Mouse (Mus musculus) induced T-regulatory cell, adult 2 months (primary cell): ENCODE results near the gene Ddx56.

Experiments used
- DNase-seq: peaks from one replicate; pipeline ENCODE4 v3.0.0-alpha.2; 2012; ENCODE audit warnings: low read depth

Ddx56 gene

DNA sequence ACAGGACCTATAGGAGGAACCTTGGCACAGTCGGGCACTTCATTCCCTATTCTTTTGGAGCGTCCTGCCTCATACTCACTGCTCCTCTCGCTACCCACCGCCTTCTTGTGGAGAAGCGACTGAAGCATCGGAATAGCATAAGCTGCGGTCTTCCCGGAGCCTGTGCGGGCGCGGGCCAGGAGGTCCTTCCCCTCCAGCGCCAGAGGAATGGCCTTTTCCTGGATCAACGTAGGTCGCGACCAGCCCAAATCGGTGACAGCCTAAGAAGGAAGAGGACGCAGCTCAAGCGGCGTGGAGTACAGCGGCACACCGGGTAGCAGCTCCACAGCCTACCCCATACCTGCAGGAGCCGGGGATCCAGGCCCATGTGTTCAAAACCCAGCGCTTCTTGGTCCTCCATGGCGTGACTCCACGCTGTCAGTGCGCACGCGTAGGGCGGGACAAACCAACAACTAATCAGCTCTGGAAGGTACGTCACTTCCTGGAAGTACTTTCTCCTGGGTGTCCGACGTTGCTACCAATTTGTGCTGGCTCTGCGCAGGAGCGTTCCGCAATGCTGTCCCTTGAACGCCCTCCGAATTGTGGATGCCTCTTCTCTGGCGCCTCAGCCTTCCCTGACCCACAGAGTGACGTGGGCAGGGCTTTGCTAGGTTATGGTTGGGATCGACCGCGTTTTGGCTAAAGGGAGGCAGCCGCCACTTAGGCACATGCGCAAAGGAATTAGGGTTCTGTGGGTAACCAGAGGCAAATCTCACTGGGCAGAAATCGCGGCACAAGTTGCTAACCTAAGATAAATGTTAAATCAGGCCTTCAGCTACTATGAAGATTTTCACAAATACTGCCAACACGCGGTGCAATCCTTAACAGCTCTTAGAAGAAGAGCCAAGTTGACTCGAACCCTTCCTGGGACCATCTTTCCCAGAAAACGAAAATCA lies at the start of gene Ddx56:
TSS of gene Ddx56 (minus strand) at position 453 of the 935 bp plus-strand sequence.
- peak; percentile 97 for DNase-seq

DNA sequence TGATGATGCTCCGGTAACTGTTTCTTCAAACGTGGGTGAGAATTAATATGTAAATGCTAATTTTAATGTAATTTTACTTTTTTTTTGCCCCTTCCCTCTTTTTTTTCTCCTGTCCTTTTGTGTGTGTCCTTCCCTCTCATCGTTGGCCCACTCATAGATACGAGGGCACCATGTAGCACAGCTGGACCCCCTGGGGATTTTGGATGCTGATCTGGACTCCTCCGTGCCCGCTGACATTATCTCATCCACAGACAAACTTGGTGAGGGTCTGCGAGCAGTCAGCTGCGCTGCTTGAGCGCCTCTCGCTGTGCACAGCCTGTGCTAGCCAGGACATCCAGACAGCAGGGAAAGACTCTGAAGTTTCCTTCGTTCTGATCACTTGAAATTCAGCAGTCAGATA lies 49.2 kb upstream of the Ddx56 start:
- DNase-seq: no peak

DNA sequence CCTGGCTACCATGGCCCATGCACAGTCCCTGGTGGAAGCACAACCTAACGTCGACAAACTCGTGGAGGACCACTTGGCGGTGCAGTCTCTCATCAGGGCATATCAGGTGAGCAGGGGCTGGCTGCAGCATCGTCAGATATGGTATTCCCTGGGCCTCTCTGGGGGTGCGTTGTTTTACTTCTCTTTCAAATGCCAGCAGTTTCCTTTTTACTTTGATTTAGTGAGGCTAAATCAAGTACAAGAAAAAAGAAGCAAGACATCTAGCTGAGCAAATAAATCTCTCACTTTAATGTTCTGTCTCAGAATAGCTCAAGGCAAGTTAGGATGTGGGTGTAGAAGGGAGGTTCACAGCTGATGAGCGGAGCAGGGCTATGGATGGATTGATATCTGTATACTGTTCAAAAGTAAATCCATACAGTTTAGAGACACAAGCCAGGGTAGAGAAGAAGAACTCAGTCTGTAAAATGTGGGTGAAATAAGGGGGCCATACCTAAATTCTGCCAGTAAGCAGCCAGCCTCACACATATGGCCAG lies 46.4 kb upstream of the Ddx56 start:
- DNase-seq: no peak

DNA sequence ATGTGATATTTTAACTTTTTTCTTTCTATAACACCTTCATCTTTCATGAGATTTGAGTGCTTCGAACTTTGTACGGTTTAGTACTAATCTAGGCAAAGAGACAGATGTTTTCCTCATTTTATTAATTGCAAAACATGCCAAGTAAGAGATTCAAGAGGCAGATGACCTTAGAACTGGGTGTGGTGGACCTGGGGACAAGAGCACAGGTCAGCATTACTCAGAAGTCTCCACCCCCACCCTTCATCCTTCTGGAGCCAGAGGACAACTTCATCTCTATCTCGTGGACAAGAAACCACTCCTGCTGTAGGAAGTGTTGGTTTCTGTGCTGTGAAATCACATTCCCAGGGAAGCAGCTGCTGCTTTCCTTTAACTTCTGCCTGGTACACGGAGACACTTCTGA lies 40.6 kb upstream of the Ddx56 start:
- DNase-seq: no peak

DNA sequence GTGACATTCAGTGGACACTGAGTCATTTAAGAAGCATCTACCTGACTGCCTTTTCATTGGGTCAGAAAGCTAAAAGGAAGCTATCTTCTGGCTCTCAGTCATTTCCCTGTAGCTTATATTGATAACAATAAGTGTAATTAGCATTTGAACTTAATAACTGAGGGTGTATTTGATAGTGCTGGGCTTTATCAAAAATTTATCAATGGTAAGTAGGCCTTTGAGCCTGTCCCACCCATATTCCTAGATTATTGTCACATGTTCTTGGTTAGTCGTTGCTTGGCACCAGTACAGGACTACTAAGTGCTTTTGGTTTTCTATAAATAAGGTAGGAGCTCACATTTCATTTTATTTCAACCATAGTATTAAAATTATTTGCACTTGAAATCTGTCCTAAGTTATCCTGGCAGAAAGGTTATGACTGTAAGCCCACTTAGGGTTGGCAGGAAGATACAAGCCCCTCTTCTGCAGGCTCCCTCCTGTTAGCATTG lies 38.4 kb upstream of the Ddx56 start:
- no peak for DNase-seq

DNA sequence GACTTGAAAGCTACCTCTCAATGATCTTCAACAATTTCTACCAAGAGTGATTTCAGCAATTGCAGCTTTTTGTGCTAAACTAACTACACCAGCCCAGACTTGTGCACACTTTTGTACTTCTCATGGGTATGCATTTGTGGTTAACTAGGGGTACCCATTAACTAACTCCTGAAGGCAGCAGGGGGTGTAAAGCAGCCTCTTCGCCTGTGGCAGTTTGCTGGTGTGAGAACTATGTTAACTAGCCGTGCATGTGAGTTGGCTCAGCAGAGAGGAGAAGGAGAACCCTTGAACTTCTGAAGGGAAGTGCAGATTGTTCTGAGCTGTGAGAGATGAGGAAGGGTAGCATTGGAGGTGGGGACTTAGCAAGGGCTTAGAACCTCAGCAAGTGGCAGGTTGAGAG lies 35.2 kb upstream of the Ddx56 start:
- DNase-seq: no peak

DNA sequence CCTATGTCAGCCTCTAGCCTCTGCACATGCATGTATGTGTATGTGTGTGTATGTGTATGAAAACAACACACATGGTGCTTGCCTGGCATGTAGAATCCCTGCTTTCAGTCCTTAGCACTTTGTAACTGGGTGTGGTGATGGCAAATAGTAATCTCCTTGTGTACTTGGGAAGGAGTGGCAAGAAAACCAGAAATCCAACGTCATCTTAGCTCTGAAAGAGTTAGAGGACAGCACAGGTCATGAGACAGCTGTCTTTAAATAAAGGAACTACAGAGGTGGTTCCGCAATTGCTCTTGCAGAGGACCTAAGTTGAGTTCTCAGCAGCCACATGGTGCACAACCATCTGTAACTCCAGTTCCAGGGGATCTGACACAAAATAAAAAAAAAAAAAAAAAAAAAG lies 31.9 kb upstream of the Ddx56 start:
- DNase-seq: no peak

DNA sequence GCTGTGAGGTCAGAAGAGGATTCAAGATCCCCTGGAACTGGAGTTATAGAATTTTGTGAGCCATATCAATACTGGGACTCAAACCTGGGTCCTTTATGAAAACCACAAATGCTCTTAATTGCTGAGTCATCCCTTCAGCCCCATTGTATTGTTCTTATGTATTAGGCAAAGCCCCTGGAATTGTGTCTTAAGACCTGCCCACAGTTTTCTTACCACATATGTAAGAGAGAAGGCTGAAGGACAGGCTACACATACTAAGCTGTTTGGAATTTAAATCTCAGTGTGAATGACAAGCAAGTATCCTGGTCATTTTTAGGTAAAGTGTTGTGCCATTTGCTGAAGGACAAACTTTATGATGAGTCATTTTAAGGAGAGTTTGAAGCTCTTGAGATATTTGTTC lies 28.5 kb upstream of the Ddx56 start:
- DNase-seq: no peak

DNA sequence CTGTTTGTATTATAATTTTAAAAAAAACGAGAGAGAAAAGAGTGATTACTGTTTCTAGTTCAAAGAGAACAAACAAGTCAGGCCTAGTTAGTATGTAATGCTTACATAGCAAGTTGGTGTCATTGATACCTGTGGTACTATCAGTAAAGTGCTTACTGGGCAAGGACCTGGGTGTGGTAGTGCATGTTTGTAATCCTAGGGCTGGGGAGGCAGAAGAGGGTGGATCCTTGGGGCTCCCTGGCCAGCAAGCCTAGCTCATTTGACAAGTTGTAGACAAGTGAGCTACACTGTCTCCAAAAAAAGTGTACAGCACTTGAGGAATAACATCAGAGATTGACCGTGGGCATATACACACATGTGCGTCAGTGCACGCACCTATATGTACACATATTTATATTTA lies 27.1 kb upstream of the Ddx56 start:
- DNase-seq: no peak

DNA sequence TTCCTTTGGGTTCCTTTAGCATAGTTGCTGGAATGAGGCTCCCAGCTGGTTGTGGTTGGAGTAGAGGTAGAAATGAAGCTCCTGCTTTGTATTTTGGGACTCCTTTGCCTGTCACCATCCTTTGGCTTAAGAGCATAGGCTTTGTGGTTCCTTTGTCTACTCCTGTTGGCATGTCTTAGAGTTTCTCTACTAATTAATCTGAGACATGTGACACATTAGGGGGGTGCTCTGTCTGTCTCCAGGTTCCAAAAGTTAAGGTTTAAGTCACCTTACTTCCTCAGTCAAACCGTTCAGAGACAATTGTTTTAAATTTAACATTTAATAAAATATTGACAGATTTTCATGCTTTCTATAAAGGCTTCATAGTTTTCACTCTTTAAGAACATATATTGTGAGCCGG lies 26.0 kb upstream of the Ddx56 start:
- no peak for DNase-seq

DNA sequence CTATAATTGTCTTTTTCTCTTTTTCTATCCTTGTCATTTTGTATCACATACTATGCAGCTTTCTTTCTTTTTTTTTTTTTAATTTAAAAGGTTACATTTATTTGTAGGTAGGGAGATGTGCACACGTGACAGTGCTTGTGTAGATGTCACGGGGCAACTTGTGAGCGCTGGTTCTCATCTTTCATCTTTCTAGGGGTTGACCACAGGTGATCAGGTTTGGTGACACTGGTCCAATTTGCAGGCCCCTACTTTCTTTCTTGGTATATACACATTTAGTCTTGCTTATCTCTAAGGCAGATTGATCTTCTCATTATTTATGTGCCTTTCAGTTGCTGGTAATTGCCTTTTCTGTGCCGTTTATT lies 25.4 kb upstream of the Ddx56 start:
- DNase-seq: no peak

DNA sequence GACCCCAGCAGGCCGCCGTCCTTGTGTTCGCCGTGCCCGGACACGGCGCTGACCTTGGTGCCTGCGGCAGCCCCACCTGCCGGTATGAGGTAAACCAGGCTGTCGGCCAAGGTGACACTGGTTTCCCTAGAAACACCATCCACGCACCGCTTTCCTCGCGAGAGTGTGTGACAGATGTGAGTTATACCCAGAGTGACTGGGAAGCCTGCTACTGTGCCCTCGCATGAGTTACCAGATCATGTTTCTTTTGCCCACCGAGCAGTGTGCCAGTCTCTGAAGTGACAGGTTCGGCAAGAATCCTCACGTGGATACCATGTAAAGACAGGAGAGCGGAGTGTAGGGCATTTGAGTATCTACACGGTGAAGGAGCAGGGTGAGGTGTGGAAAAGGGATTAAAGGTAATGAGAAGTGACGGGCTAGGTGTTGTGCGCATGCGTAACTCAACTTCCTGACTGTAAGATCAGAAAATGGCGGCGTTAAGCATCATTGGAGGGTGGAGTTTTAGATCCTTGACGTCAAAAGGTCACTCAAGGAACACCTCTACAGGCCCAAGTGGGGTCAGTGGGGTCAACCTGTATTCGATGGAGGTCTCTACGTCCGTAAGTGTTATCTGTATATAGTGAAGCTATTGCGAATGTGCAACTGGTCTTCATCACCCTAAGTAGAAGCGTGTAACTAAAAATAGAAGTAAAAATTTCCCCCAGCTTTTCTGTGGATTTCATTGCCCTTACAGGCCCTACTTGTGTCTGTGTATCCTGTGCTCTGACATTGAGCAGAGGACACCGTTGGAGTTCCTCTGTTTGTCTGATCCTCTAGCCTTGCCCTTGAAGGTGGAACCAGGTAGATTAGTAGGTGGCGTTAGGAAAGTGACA lies 24.8 kb upstream of the Ddx56 start:
- DNase-seq: peak; percentile 96

DNA sequence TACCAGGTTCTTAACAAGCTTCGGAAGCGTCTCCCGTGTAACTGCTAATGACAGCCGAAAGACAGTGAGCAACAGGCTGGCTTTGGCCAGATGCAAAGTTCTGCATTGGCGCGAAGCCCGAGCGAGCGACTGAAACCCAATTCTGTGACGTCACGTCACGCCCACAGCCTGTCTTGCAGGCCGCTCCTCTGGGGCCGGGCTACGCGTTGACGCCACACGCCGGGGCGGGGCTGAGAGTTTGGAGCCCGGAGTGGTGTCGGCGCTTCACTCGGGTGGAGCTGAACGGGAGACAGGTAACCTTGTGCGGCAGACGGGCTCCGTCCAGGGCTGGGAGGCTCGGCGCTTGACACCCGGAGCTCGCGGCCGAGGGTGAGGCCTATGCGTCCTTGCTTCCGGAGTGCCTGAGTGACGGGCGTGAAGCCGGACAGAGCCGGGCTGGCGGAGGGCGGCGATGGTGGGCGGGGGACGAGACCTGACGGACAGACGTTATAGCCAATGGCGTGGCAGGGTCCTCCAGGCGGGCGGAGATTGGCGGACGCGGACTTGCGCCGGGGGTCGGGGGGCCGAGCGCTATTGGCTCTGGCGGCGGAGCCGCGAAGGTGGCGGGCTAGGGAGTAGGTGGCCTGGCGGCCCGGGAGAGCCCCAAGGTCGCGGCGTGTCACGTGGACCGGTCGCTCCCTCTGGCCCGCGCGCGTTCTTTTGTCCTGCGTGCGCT lies 24.0 kb upstream of the Ddx56 start, which contains the start of gene Ogdh:
TSS of gene Ogdh (plus strand) at position 233 of the 715 bp plus-strand sequence.
- peak; percentile 100 for DNase-seq

DNA sequence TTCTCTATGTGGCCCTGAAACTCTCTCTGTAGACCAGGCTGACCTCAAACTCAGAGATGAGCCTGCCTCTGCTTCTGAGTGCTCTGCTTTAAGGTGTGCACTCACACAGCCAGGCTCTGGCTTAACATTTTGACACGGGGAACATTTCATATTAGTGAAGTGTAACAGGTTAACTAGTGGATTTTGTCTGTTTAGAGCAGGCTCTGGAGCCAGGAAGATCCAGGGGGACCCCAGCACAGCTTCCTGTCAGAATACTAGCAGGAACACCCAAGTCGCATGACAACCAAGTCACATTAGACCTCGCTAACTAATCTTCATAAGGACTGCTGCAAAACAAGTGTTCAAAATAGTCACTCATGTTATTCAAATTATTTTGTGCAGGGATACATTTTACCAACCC lies 23.3 kb upstream of the Ddx56 start:
- no peak for DNase-seq

DNA sequence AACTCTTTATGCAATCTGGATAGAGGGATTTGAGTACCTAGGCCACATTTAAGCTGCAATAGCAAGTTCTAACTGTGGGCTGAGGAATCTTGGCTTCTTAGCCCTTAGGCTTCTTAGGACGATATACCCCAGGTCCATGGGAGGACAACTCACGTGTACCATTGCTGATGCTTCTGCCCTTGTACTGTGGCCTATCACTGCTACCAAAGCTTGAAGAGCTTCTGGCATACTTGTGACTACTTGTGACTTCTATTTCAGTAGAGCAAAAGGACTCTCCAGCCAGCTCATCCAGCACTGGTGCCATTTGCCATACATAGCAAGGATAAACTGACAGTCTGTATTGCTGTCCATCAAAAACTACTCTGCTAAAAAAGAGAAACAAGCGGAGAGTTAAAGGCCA lies 22.6 kb upstream of the Ddx56 start:
- no peak for DNase-seq

DNA sequence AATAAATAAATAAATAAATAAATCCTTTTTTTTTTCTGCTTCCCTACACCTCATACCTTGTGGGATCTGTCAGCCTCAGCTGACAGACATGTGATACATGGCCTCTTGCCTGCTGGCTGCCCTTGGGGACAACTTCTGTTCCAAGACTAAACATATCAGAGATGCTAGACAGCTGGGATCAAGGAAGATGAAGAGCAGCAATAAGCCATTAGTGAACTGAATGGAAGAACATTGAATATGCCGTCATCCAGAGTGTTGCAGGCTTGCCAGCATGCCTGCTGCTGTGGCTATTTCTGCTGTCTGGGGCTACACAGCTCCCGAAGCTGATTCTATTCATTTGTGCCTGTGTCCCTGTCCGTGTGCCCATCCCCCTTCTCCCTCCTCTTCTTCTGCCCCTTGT lies 15.4 kb upstream of the Ddx56 start:
- DNase-seq: no peak

DNA sequence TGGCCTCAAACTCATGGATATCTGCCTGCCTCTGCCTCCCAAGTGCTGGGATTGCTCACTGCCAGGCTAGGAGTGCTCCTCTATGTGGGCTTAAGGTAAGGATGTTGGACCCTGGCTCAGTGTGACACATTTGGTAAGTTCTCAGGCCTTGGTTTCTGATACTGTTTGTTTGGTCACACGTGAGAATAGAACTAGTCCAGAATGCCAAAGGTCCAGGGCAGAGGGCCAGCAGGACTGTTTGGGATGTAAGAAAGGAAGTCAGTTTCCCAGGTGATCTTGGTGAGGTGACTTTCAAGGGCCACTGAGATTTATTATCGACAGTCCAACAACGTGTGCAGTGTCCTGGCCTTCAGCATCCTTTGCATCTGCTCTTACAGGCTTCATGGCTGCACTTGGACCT lies 8.9 kb upstream of the Ddx56 start:
- DNase-seq: no peak

DNA sequence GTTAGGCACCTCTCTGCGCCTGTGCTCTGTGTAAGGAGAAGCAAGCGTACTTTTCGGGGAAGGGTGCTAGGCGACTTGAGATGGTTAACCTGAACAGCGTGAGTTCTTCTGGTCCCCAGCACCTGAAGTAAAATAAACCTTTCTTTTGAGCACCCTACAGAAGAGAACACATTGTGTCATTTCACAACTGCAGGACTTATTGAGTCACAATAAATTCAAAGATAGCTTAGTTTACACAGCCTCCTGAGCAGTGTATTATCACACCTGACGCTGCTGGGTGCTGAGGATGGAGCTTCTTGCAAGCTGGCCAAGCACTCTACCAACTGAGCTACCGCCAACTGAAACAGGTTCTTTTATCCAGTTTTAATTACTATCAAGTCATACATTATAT lies 7.5 kb upstream of the Ddx56 start:
- no peak for DNase-seq

DNA sequence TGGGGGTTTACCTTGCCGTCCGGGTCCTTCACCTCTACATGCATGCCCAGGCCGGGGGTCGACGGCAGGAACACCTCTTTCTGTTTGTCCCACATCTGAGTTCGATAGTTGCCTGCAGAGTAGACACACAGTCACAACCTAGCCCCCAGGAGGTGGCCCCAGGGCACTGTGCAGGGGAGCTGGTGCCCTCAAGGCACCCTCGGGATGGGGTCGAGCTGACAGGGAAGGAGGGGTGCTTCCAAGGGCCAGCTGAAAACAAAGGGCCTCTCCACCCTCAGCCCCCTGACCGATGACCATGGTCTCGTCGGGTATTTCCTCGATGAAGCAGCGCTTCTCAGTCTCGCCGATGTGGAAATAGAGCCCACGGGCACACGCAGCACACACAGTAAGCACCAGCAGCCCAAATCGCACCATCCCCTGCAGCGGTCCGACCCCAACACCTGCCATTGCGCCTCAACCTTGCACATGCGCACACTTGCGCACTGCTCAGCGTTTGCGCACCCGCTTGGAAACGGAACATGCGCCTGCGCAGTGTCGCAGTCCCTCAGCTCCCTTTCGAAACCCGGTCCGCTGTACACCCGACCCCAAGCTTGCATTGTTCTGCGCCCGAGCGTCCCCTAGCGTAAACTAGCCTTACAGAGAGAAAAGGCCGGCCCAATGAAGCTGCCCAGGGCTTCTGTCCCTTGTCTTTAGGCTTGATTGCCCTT lies 7.0 kb upstream of the Ddx56 start, which contains the start of gene Tmed4:
TSS of gene Tmed4 (minus strand) at position 484 of the 707 bp plus-strand sequence.
- DNase-seq: peak; percentile 99

DNA sequence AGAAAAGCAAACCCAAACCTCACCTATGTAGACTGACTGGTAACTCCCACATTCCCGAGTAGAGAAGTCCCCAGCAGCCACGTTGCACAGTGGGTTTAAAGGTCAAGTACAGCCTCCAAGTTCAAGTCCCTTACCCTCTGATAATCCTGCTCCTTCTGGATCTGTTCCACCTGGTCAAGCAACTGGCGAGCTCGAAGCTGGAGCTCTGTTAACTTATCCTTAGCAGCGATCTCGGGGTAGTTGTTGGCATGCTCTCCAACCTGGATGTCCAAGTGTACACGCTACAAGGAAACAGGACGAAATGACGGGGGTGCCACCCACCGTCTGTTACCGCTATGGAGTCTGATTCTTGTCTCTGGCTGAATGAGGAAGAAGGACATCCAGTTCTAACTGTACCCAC lies 6.0 kb upstream of the Ddx56 start:
- DNase-seq: peak; percentile 36

DNA sequence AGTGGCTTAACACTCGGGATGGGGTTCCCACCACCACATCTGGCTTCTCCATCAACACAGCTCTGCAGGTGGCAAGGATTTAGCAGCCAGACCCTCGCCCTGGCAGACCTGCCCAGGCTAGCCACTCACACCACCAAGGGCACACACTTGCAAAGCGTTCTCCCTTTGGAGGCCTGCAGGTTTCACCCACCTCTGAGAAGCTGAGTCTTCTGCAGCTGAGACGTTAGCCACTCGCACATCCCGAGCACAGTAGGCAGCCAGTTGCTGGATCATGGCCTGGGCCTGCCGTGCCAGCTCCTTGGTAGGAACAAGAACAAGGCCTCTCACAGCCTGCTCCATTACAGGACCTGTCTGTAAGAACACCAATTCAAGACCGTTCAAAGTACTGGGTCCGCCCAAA lies 951 bp downstream of the Ddx56 start:
- no peak for DNase-seq
